Comparison of ENCODE assay signal across 12 mouse cellular contexts in genomic region chr4:10242117-10242516, GRCm38 (mm10).
"Had no signal": no experiment of that assay in that cellular context is flagged by ENCODE, and none has a peak within 500 bp of the region (broad histone marks: within the 10 kb centered on the region; RNA-seq: fewer than 3 reads in every experiment).

No protein-coding gene starts in this region.

- H3K9me3 ChIP-seq: liver, embryonic 15.5 days; midbrain, embryonic 13.5 days had no signal

- H3K9ac ChIP-seq: liver, embryonic 15.5 days; midbrain, embryonic 13.5 days had no signal

- ATAC-seq: lung, postnatal 0 days; midbrain, embryonic 13.5 days had no signal

- H3K4me2 ChIP-seq: liver, embryonic 11.5 days; liver, embryonic 15.5 days; midbrain, embryonic 13.5 days had no signal

- H3K4me3 ChIP-seq: left cerebral cortex, adult 2 months; liver, embryonic 15.5 days; midbrain, embryonic 13.5 days had no signal

- H3K27me3 ChIP-seq: liver, embryonic 15.5 days; midbrain, embryonic 13.5 days had no signal

- DNase-seq: kidney, postnatal 25 days; lung, adult 2 months; lung, postnatal 36 days; right cerebral cortex, postnatal 4 days; spleen, adult 18-20 months; thymus, adult 18-20 months; thymus, postnatal 14 days had no signal

- H3K27ac ChIP-seq: left cerebral cortex, adult 2 months; liver, embryonic 15.5 days; midbrain, embryonic 13.5 days had no signal

- H3K36me3 ChIP-seq: liver, embryonic 15.5 days; midbrain, embryonic 13.5 days had no signal

- H3K4me1 ChIP-seq: liver, embryonic 15.5 days; midbrain, embryonic 13.5 days had no signal
